Mouse (Mus musculus): ENCODE results near the gene Wbp4. TPM values are rescaled to one million over a fixed set of nuclear protein-coding genes. Genes with fewer than 3 reads are reported as not detected.
"Not testable (repeated sequence)": the region's sequence is repeated elsewhere in the genome, so short reads cannot be mapped to it uniquely, and the experiment has no call there.

Wbp4 gene
- polyA plus RNA-seq, 1 experiment from 2014 or later, result 54.1 TPM

- Histone ChIP-seq H3K27me3 (no peaks in the 10 kb centered on the region), H3K36me3 (peaks cover 5% of the 10 kb centered on the region; the same call in 1 of the 2 replicates), H3K9ac (peak overlapping the region; percentile 96), H3K4me2 (replicated peaks) (peak overlapping the region; percentile 62), H3K9me3 (no peaks in the 10 kb centered on the region), H3K27ac (peak overlapping the region; percentile 100), H3K4me1 (peaks cover 48% of the 10 kb centered on the region), H3K4me3 (peak overlapping the region; percentile 85)
- 21% methylated on average over 15 of the region's 15 CpGs for WGBS
- ATAC-seq (ENCODE audit: insufficient number of reproducible peaks, insufficient read depth, low FRiP score, low TSS enrichment), result no peak
Measured at GRCm38 (mm10) chr14:79482747-79483355, 1.5 kb upstream of the Wbp4 start.

- under 1% methylated on average over 11 of the region's 11 CpGs for WGBS
- no peak for ATAC-seq (ENCODE audit: insufficient number of reproducible peaks, insufficient read depth, low FRiP score, low TSS enrichment)
- H3K4me3 ChIP-seq, result peak overlapping the region; percentile 85
Measured at GRCm38 (mm10) chr14:79482251-79482661, 936 bp upstream of the Wbp4 start.

GRCm38 (mm10) chr14:79480624-79481338 is 539 bp downstream of the Wbp4 start, which contains the start of gene Elf1:
TSS of gene Elf1 (plus strand) at chr14:79481194.
- Histone ChIP-seq H3K27me3 (no peaks in the 10 kb centered on the region), H3K4me2 (replicated peaks) (peak within 1 kb of the TSS; percentile 62), H3K9me3 (no peaks in the 10 kb centered on the region), H3K36me3 (peaks cover 18% of the 10 kb centered on the region), H3K9ac (peak within 1 kb of the TSS; percentile 96), H3K4me3 (peak within 1 kb of the TSS; percentile 85), H3K4me1 (peaks cover 31% of the 10 kb centered on the region), H3K27ac (peak within 1 kb of the TSS; percentile 100)
- WGBS, result under 1% methylated on average over 81 of the region's 96 CpGs
- ATAC-seq (ENCODE audit: insufficient number of reproducible peaks, insufficient read depth, low FRiP score, low TSS enrichment), result peak; percentile 72

More at GRCm38 (mm10) chr14:79482251-79482661, 936 bp upstream of the Wbp4 start:
- H3K9ac ChIP-seq, result peak overlapping the region; percentile 96
- peaks cover 42% of the 10 kb centered on the region for H3K4me1 ChIP-seq
- H3K9me3 ChIP-seq, result no peaks in the 10 kb centered on the region
- H3K4me2 ChIP-seq (replicated peaks), result peak overlapping the region; percentile 62
- peaks cover 8% of the 10 kb centered on the region; the same call in 1 of the 2 replicates for H3K36me3 ChIP-seq
- peak overlapping the region; percentile 100 for H3K27ac ChIP-seq
- H3K27me3 ChIP-seq, result no peaks in the 10 kb centered on the region

- no peak overlapping the region for H3K4me2 ChIP-seq (replicated peaks)
- 93% methylated on average over 2 of the region's 2 CpGs for WGBS
- H3K36me3 ChIP-seq, result peaks cover 76% of the 10 kb centered on the region
- ATAC-seq (ENCODE audit: insufficient number of reproducible peaks, insufficient read depth, low FRiP score, low TSS enrichment), result no peak
- H3K27me3 ChIP-seq, result no peaks in the 10 kb centered on the region
- no peak overlapping the region for H3K27ac ChIP-seq
- H3K4me1 ChIP-seq, result no peaks in the 10 kb centered on the region
- H3K9ac ChIP-seq, result no peak overlapping the region
- H3K4me3 ChIP-seq, result no peak overlapping the region
- H3K9me3 ChIP-seq, result no peaks in the 10 kb centered on the region
Measured at GRCm38 (mm10) chr14:79473384-79473783, 7.9 kb downstream of the Wbp4 start.

GRCm38 (mm10) chr14:79467621-79468020 is 13.7 kb downstream of the Wbp4 start:
- 28% methylated on average over 3 of the region's 3 CpGs for WGBS

GRCm38 (mm10) chr14:79465623-79466022 is 15.7 kb downstream of the Wbp4 start:
- peaks cover 64% of the 10 kb centered on the region for H3K36me3 ChIP-seq
- whole genome bisulfite sequencing, result 85% methylated on average over 1 of the region's 1 CpGs

More at GRCm38 (mm10) chr14:79467621-79468020, 13.7 kb downstream of the Wbp4 start:
- H3K9ac ChIP-seq, result no peak overlapping the region
- H3K9me3 ChIP-seq, result no peaks in the 10 kb centered on the region
- no peaks in the 10 kb centered on the region for H3K27me3 ChIP-seq
- ATAC-seq (ENCODE audit: insufficient number of reproducible peaks, insufficient read depth, low FRiP score, low TSS enrichment), result no peak
- H3K36me3 ChIP-seq, result peaks cover 66% of the 10 kb centered on the region
- no peak overlapping the region for H3K27ac ChIP-seq
- H3K4me3 ChIP-seq, result no peak overlapping the region
- no peak overlapping the region for H3K4me2 ChIP-seq (replicated peaks)
- no peaks in the 10 kb centered on the region for H3K4me1 ChIP-seq

GRCm38 (mm10) chr14:79460988-79461387 is 20.3 kb downstream of the Wbp4 start:
- Histone ChIP-seq H3K4me2 (replicated peaks) (no peak overlapping the region), H3K4me1 (no peaks in the 10 kb centered on the region), H3K27me3 (no peaks in the 10 kb centered on the region), H3K27ac (no peak overlapping the region), H3K4me3 (no peak overlapping the region), H3K9me3 (no peaks in the 10 kb centered on the region), H3K36me3 (peaks cover 37% of the 10 kb centered on the region), H3K9ac (no peak overlapping the region)
- WGBS, result 93% methylated on average over 4 of the region's 4 CpGs
- ATAC-seq (ENCODE audit: insufficient number of reproducible peaks, insufficient read depth, low FRiP score, low TSS enrichment), result no peak

More at GRCm38 (mm10) chr14:79465623-79466022, 15.7 kb downstream of the Wbp4 start:
- H3K4me2 ChIP-seq (replicated peaks), result no peak overlapping the region
- H3K9ac ChIP-seq, result no peak overlapping the region
- H3K4me1 ChIP-seq, result no peaks in the 10 kb centered on the region
- H3K9me3 ChIP-seq, result no peaks in the 10 kb centered on the region
- no peak for ATAC-seq (ENCODE audit: insufficient number of reproducible peaks, insufficient read depth, low FRiP score, low TSS enrichment)
- no peak overlapping the region for H3K27ac ChIP-seq
- no peak overlapping the region for H3K4me3 ChIP-seq
- no peaks in the 10 kb centered on the region for H3K27me3 ChIP-seq

GRCm38 (mm10) chr14:79460401-79460800 is 20.9 kb downstream of the Wbp4 start:
- peaks cover 31% of the 10 kb centered on the region for H3K36me3 ChIP-seq
- no peak for ATAC-seq (ENCODE audit: insufficient number of reproducible peaks, insufficient read depth, low FRiP score, low TSS enrichment)

GRCm38 (mm10) chr14:79452591-79452934 is 28.8 kb downstream of the Wbp4 start:
- H3K9me3 ChIP-seq; H3K4me3 ChIP-seq; H3K4me1 ChIP-seq; H3K9ac ChIP-seq; H3K27ac ChIP-seq; H3K4me2 ChIP-seq (replicated peaks); H3K36me3 ChIP-seq; H3K27me3 ChIP-seq: not testable (repeated sequence)
- peak; percentile 53; the same call in 1 of the 2 replicates for ATAC-seq (ENCODE audit: insufficient number of reproducible peaks, insufficient read depth, low FRiP score, low TSS enrichment)
- WGBS, result 97% methylated on average over 8 of the region's 10 CpGs

More at GRCm38 (mm10) chr14:79460401-79460800, 20.9 kb downstream of the Wbp4 start:
- no peak overlapping the region for H3K9ac ChIP-seq
- no peak overlapping the region for H3K27ac ChIP-seq
- H3K4me1 ChIP-seq, result no peaks in the 10 kb centered on the region
- H3K27me3 ChIP-seq, result no peaks in the 10 kb centered on the region
- no peaks in the 10 kb centered on the region for H3K9me3 ChIP-seq
- H3K4me3 ChIP-seq, result no peak overlapping the region
- WGBS, result 91% methylated on average over 1 of the region's 1 CpGs
- no peak overlapping the region for H3K4me2 ChIP-seq (replicated peaks)

GRCm38 (mm10) chr14:79451681-79452590 is 29.4 kb downstream of the Wbp4 start, which contains the start of gene Kbtbd6:
TSS of gene Kbtbd6 (plus strand) at chr14:79451835.
- peak; percentile 76; the same call in 1 of the 2 replicates for ATAC-seq (ENCODE audit: insufficient number of reproducible peaks, insufficient read depth, low FRiP score, low TSS enrichment)
- H3K4me1 ChIP-seq, H3K36me3 ChIP-seq, H3K9me3 ChIP-seq, H3K27me3 ChIP-seq: not testable (repeated sequence)
- 17% methylated on average over 44 of the region's 89 CpGs for WGBS
- peak within 1 kb of the TSS; percentile 59 for H3K4me2 ChIP-seq (replicated peaks)
- H3K4me3 ChIP-seq, result peak within 1 kb of the TSS; percentile 57
- peak within 1 kb of the TSS; percentile 73; the same call in 1 of the 2 replicates for H3K27ac ChIP-seq
- H3K9ac ChIP-seq, result peak within 1 kb of the TSS; percentile 52

- Histone ChIP-seq H3K36me3 (no peaks in the 10 kb centered on the region), H3K9me3 (no peaks in the 10 kb centered on the region), H3K4me2 (replicated peaks) (no peak overlapping the region), H3K9ac (no peak overlapping the region), H3K27ac (no peak overlapping the region), H3K4me1 (no peaks in the 10 kb centered on the region), H3K4me3 (no peak overlapping the region), H3K27me3 (no peaks in the 10 kb centered on the region)
- ATAC-seq (ENCODE audit: insufficient number of reproducible peaks, insufficient read depth, low FRiP score, low TSS enrichment), result no peak
- 61% methylated on average over 16 of the region's 16 CpGs for WGBS
Measured at GRCm38 (mm10) chr14:79445055-79445620, 36.2 kb downstream of the Wbp4 start.
